Mouse (Mus musculus): ENCODE data around the gene Per3. TPM values are rescaled to one million over a fixed set of nuclear protein-coding genes. Genes with fewer than 3 reads are reported as not detected.
A peak's percentile ranks its signal among the peaks of the same experiment; 100 is the strongest.

The Per3 gene
- polyA plus RNA-seq, 1 experiment from 2014 or later = 9.2 TPM

DNA sequence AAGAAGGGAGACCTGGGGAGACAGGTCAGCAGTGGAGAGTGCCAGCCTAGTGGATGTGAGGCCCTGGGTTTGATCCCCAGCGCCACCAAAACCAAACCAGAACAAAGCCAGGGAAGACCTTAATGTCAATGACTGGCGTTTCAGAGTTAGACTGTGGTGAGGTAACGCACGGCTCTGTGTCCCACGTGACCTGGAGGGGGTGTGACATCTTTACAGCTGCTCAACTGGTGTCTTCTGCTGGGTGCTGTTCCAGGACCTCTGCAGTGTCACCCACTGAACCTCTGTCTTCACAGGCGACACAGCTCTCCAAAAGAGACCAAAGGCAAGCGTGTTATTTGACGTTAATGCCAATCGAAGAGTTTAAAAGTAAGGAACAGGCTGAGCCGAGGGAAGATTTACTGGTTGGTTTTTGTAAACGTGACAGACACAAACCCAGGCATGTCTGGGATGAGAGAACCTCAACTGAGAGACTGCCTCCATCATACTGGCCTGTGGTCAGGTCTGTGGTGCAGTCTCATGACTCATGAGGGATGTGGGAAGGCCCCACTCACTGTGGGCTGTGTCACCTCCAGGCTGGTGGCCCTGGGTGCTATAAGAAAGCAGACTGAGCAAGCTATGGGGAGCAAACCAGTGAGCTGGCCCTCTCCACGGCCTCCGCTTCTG lies 38.7 kb downstream of the Per3 start:
- no peak overlapping the region for H3K27ac ChIP-seq (ENCODE audit: low read length)
- ATAC-seq (ENCODE audit: low read depth) = no peak
- H3K27me3 ChIP-seq (ENCODE audit: control insufficient read depth, insufficient read depth, low read depth, low read length) = no peaks in the 10 kb centered on the region
- no peaks in the 10 kb centered on the region for H3K4me1 ChIP-seq (replicated peaks; ENCODE audit: control insufficient read depth, insufficient read depth, low read length)
- no peak overlapping the region for H3K9ac ChIP-seq (ENCODE audit: low read length)
- no peak overlapping the region for H3K4me3 ChIP-seq (ENCODE audit: low read length)
- peaks cover 2% of the 10 kb centered on the region; the same call in 1 of the 2 replicates for H3K36me3 ChIP-seq (ENCODE audit: control insufficient read depth, insufficient read depth, low read length)
- 91% methylated on average over 13 of the region's 13 CpGs for WGBS
- H3K4me2 ChIP-seq (ENCODE audit: low read depth, low read length) = no peak overlapping the region
- H3K9me3 ChIP-seq (ENCODE audit: control insufficient read depth, low read length) = no peaks in the 10 kb centered on the region

DNA sequence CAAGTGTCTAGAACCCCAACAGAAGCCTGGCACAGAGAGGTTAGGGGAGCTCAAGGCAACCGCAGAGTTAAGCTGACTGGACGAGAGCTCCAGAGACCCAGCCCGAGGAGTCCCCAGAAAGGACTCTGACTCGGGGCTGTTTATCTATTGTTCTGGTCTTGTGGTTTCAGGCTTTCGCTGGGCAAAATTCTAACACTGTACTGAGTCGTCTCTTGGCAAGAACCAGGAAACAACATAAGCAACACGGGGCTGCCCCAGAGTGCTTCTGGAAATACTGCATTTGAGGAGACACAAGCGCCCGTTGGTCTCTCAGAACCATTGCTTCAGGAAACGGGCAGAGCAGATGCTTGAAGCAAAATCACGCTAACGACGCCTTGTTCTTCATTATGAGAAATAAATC lies 43.1 kb downstream of the Per3 start:
- no peak for ATAC-seq (ENCODE audit: low read depth)
- WGBS = 50% methylated on average over 13 of the region's 13 CpGs
- no peak overlapping the region for H3K4me3 ChIP-seq (ENCODE audit: low read length)
- no peak overlapping the region for H3K9ac ChIP-seq (ENCODE audit: low read length)
- H3K27ac ChIP-seq (ENCODE audit: low read length) = no peak overlapping the region
- no peaks in the 10 kb centered on the region for H3K27me3 ChIP-seq (ENCODE audit: control insufficient read depth, insufficient read depth, low read depth, low read length)
- peaks cover 2% of the 10 kb centered on the region; the same call in 1 of the 2 replicates for H3K36me3 ChIP-seq (ENCODE audit: control insufficient read depth, insufficient read depth, low read length)
- H3K9me3 ChIP-seq (ENCODE audit: control insufficient read depth, low read length) = no peaks in the 10 kb centered on the region
- H3K4me2 ChIP-seq (ENCODE audit: low read depth, low read length) = no peak overlapping the region
- H3K4me1 ChIP-seq (replicated peaks; ENCODE audit: control insufficient read depth, insufficient read depth, low read length) = no peaks in the 10 kb centered on the region

DNA sequence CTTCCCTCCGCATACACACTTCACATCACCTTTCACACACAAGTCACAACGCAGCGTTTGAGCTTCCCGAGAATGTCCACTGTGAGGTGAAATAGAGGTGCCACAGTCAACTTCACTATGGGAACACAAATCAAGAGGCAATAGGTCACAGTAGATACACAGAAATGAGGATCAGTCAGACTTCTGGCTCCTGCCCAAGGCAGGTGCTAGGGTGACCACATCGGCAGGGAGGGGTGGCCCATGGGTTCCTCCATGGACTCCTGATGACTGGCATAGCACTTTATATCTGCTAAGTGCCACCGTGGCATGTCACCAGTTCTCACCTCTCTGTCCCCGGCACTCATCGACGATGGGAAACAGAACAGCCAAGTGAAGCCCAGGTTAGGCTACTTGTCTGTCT lies 45.8 kb downstream of the Per3 start:
- no peak overlapping the region for H3K27ac ChIP-seq (ENCODE audit: low read length)
- 87% methylated on average over 9 of the region's 9 CpGs for whole genome bisulfite sequencing
- H3K9ac ChIP-seq (ENCODE audit: low read length) = no peak overlapping the region

DNA sequence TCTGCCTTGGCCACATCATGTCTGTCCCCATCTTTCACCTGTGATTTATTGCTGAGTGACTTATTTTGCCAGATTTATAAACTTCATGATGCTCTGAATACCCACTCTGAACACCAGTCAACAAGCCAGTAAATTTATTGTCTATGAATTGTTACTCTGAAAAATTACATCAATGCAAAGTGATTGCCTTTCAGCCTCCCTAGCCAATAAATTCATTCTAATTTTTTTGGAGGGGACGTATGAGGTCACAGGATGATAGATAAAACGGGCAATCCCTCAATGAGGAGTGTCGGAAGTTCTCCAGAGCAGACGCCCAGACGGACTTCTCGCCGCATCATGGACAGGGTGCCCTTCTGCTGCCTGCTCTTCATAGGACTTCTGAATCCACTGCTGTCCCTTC lies 47.7 kb downstream of the Per3 start, which contains the start of gene Uts2:
Gene Uts2, plus strand, starts transcription at position 301 of the 400 bp plus-strand sequence.
- Histone ChIP-seq H3K4me1 (replicated peaks; ENCODE audit: control insufficient read depth, insufficient read depth, low read length) (no peaks in the 10 kb centered on the region), H3K27me3 (ENCODE audit: control insufficient read depth, insufficient read depth, low read depth, low read length) (no peaks in the 10 kb centered on the region), H3K27ac (ENCODE audit: low read length) (no peak within 1 kb of the TSS), H3K4me2 (ENCODE audit: low read depth, low read length) (no peak within 1 kb of the TSS), H3K9me3 (ENCODE audit: control insufficient read depth, low read length) (no peaks in the 10 kb centered on the region), H3K9ac (ENCODE audit: low read length) (no peak within 1 kb of the TSS), H3K36me3 (ENCODE audit: control insufficient read depth, insufficient read depth, low read length) (no peaks in the 10 kb centered on the region), H3K4me3 (ENCODE audit: low read length) (no peak within 1 kb of the TSS)
- 82% methylated on average over 7 of the region's 7 CpGs for WGBS
- no peak for ATAC-seq (ENCODE audit: low read depth)

More for the DNA sequence above, 45.8 kb downstream of the Per3 start:
- Histone ChIP-seq H3K27me3 (ENCODE audit: control insufficient read depth, insufficient read depth, low read depth, low read length) (no peaks in the 10 kb centered on the region), H3K36me3 (ENCODE audit: control insufficient read depth, insufficient read depth, low read length) (no peaks in the 10 kb centered on the region), H3K4me3 (ENCODE audit: low read length) (no peak overlapping the region), H3K4me2 (ENCODE audit: low read depth, low read length) (no peak overlapping the region), H3K4me1 (replicated peaks; ENCODE audit: control insufficient read depth, insufficient read depth, low read length) (no peaks in the 10 kb centered on the region), H3K9me3 (ENCODE audit: control insufficient read depth, low read length) (no peaks in the 10 kb centered on the region)
- ATAC-seq (ENCODE audit: low read depth) = no peak

DNA sequence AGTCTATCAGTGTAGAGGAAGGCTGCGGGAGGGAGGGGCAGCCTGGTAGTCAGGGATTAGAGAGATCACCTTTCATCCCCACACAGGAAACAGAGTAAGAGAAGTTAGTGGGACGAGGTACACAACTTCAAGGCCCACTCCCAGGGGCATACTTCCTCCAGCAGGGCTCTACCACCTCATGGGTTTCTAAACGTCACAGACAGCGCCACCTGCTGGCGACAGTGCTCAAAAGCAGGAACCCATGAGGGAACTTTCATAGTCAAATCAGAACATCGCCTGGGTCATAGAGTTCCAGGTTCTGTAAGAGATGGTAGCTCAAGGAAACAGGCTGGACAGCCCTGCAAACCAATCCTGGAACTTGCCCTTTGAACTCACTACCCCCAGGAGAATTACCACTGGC lies 54.3 kb downstream of the Per3 start:
- Histone ChIP-seq H3K9me3 (ENCODE audit: control insufficient read depth, low read length) (no peaks in the 10 kb centered on the region), H3K27me3 (ENCODE audit: control insufficient read depth, insufficient read depth, low read depth, low read length) (no peaks in the 10 kb centered on the region), H3K36me3 (ENCODE audit: control insufficient read depth, insufficient read depth, low read length) (no peaks in the 10 kb centered on the region), H3K4me1 (replicated peaks; ENCODE audit: control insufficient read depth, insufficient read depth, low read length) (no peaks in the 10 kb centered on the region), H3K4me2 (ENCODE audit: low read depth, low read length) (no peak overlapping the region), H3K4me3 (ENCODE audit: low read length) (no peak overlapping the region), H3K9ac (ENCODE audit: low read length) (no peak overlapping the region), H3K27ac (ENCODE audit: low read length) (no peak overlapping the region)
- WGBS = 41% methylated on average over 6 of the region's 6 CpGs
- ATAC-seq (ENCODE audit: low read depth) = no peak

DNA sequence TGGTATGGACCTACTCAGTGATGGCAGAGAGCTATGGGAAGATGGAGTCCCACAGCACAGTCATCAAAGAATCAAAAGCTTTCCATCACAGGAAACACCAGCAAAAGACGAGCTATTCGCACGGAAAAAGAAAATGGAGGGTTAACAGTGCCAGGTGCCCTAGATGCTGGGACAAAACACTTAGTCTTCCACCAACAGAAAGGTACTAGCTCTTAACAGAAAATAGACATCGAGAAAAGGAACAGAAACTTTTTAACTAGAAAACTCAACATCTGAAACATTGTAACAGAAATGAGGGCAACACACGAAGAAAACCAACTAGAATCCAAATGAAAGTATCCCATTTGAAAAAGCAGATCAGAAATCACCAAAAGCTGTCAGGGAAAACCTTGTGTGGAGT lies 64.3 kb downstream of the Per3 start:
- no peaks in the 10 kb centered on the region for H3K27me3 ChIP-seq (ENCODE audit: control insufficient read depth, insufficient read depth, low read depth, low read length)
- no peaks in the 10 kb centered on the region for H3K4me1 ChIP-seq (replicated peaks; ENCODE audit: control insufficient read depth, insufficient read depth, low read length)
- no peaks in the 10 kb centered on the region for H3K9me3 ChIP-seq (ENCODE audit: control insufficient read depth, low read length)
- 81% methylated on average over 5 of the region's 5 CpGs for WGBS
- H3K4me3 ChIP-seq (ENCODE audit: low read length) = no peak overlapping the region
- no peak overlapping the region for H3K4me2 ChIP-seq (ENCODE audit: low read depth, low read length)
- H3K36me3 ChIP-seq (ENCODE audit: control insufficient read depth, insufficient read depth, low read length) = no peaks in the 10 kb centered on the region
- no peak overlapping the region for H3K27ac ChIP-seq (ENCODE audit: low read length)
- no peak for ATAC-seq (ENCODE audit: low read depth)
- no peak overlapping the region for H3K9ac ChIP-seq (ENCODE audit: low read length)

DNA sequence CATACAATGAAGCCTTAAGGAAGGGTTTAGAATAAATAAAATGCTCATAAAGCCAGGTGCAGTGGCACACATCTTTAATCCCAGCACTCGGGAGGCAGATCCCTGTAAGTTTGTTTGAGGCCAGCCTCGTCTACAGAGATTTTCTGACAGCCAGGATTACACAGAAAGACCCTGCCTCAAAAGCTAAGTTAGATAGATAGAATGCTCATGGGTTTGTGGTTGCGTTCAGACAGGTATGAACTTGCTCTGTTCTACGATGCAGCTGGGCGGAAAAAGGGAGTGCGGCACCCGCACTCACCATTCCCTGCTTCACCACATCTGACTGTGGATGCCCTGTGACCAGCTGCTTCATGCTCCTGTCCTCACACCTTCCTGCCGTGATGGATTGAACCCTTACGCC lies 65.0 kb downstream of the Per3 start:
- no peak overlapping the region for H3K4me3 ChIP-seq (ENCODE audit: low read length)
- no peak overlapping the region for H3K27ac ChIP-seq (ENCODE audit: low read length)
- WGBS = 61% methylated on average over 9 of the region's 9 CpGs
- no peaks in the 10 kb centered on the region for H3K27me3 ChIP-seq (ENCODE audit: control insufficient read depth, insufficient read depth, low read depth, low read length)
- H3K4me2 ChIP-seq (ENCODE audit: low read depth, low read length) = no peak overlapping the region
- H3K36me3 ChIP-seq (ENCODE audit: control insufficient read depth, insufficient read depth, low read length) = no peaks in the 10 kb centered on the region
- no peaks in the 10 kb centered on the region for H3K9me3 ChIP-seq (ENCODE audit: control insufficient read depth, low read length)
- no peak overlapping the region for H3K9ac ChIP-seq (ENCODE audit: low read length)
- H3K4me1 ChIP-seq (replicated peaks; ENCODE audit: control insufficient read depth, insufficient read depth, low read length) = no peaks in the 10 kb centered on the region
- ATAC-seq (ENCODE audit: low read depth) = no peak

DNA sequence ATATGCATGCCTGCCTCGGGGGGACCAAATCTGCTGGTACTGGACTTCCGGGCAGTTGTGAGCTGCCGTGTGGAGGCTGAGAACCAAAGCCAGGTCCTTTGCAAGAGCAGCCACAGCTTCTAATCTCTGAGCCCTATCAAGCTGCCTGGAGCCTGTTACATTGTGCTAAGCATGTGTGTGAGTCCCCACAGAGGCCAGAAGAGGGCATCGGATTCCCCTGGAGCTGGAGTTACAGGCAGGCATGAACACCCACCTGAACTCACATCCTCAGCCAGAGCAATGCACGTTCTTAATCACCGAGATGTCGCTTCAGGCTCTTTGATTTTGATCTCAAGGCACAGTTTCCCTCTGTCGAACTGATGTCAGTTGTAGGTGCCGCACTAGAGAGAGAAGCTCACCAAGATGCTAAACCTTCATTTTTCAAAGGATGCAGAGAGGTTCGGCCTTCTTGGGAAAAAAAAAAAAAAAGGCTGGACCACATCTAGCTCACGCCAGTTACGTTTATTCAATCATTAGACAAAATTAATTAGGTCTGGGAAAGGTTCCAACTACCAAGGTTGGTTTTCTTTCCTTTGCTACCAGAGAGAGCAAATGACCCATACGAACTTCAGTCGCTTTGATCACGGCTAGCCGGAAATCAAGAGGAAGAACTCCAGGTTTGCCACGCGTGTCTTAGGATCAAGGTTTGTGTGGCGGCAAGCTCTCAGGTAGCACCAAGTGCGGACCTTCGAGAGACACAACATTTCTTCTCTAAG lies 66.1 kb downstream of the Per3 start:
- no peak overlapping the region for H3K27ac ChIP-seq (ENCODE audit: low read length)
- no peaks in the 10 kb centered on the region for H3K36me3 ChIP-seq (ENCODE audit: control insufficient read depth, insufficient read depth, low read length)
- H3K27me3 ChIP-seq (ENCODE audit: control insufficient read depth, insufficient read depth, low read depth, low read length) = no peaks in the 10 kb centered on the region
- H3K4me1 ChIP-seq (replicated peaks; ENCODE audit: control insufficient read depth, insufficient read depth, low read length) = no peaks in the 10 kb centered on the region
- ATAC-seq (ENCODE audit: low read depth) = no peak
- no peaks in the 10 kb centered on the region for H3K9me3 ChIP-seq (ENCODE audit: control insufficient read depth, low read length)
- no peak overlapping the region for H3K9ac ChIP-seq (ENCODE audit: low read length)
- H3K4me2 ChIP-seq (ENCODE audit: low read depth, low read length) = no peak overlapping the region
- no peak overlapping the region for H3K4me3 ChIP-seq (ENCODE audit: low read length)
- WGBS = 77% methylated on average over 21 of the region's 21 CpGs

DNA sequence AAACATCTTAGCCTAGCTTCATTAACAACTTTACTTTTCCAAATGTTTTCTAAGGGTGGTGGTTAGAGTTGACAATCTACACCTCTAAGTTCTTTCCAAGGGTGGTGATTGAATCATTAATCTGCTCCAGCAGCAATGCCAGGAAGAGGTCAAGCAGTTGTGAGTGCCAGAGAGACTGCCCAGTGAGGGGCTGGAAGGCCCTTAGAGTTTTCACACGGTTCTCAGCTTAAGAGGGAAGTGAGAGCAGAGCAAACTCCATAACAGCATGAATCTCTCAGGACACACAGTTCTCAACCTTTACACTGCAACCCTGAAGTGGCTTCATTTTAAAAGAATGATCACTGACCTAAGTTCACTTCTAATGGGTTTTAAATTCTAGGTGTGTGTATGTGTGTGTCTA lies 69.3 kb downstream of the Per3 start:
- H3K4me3 ChIP-seq (ENCODE audit: low read length) = no peak overlapping the region
- H3K36me3 ChIP-seq (ENCODE audit: control insufficient read depth, insufficient read depth, low read length) = no peaks in the 10 kb centered on the region
- H3K4me1 ChIP-seq (replicated peaks; ENCODE audit: control insufficient read depth, insufficient read depth, low read length) = no peaks in the 10 kb centered on the region
- H3K9ac ChIP-seq (ENCODE audit: low read length) = no peak overlapping the region
- no peaks in the 10 kb centered on the region for H3K27me3 ChIP-seq (ENCODE audit: control insufficient read depth, insufficient read depth, low read depth, low read length)
- peak; percentile 60; the same call in 1 of the 2 replicates for ATAC-seq (ENCODE audit: low read depth)
- no peaks in the 10 kb centered on the region for H3K9me3 ChIP-seq (ENCODE audit: control insufficient read depth, low read length)
- no peak overlapping the region for H3K27ac ChIP-seq (ENCODE audit: low read length)
- WGBS = 13% methylated on average over 1 of the region's 1 CpGs
- H3K4me2 ChIP-seq (ENCODE audit: low read depth, low read length) = no peak overlapping the region
